Mouse (Mus musculus): ENCODE results near the gene Zfp764.

Zfp764 gene

GRCm38 (mm10) chr7:127391538-127391937, 15.1 kb downstream of the Zfp764 start:
- 96% methylated on average over 16 of the region's 16 CpGs for WGBS

- 76% methylated on average over 7 of the region's 7 CpGs for WGBS
Measured at GRCm38 (mm10) chr7:127390306-127390705, 16.3 kb downstream of the Zfp764 start.

- 7% methylated on average over 38 of the region's 38 CpGs for WGBS
Measured at GRCm38 (mm10) chr7:127386641-127387392, 19.8 kb downstream of the Zfp764 start, which contains the start of gene 9130019O22Rik. Gene 9130019O22Rik, minus strand, starts transcription at chr7:127387166.

GRCm38 (mm10) chr7:127385560-127385959, 21.1 kb downstream of the Zfp764 start:
- 93% methylated on average over 4 of the region's 4 CpGs for WGBS

- 79% methylated on average over 6 of the region's 6 CpGs for WGBS
Measured at GRCm38 (mm10) chr7:127378310-127378921, 28.2 kb downstream of the Zfp764 start.

- WGBS = 1% methylated on average over 49 of the region's 49 CpGs
Measured at GRCm38 (mm10) chr7:127375271-127376245, 31.1 kb downstream of the Zfp764 start, which contains the start of gene Zfp747. Gene Zfp747, minus strand, starts transcription at chr7:127376050.

- 83% methylated on average over 3 of the region's 3 CpGs for WGBS
Measured at GRCm38 (mm10) chr7:127371870-127372269, 34.8 kb downstream of the Zfp764 start.

GRCm38 (mm10) chr7:127371213-127371612, 35.4 kb downstream of the Zfp764 start:
- WGBS = 87% methylated on average over 2 of the region's 2 CpGs

GRCm38 (mm10) chr7:127366249-127366648, 40.4 kb downstream of the Zfp764 start:
- WGBS = 88% methylated on average over 3 of the region's 3 CpGs

- 73% methylated on average over 4 of the region's 4 CpGs for WGBS
Measured at GRCm38 (mm10) chr7:127364166-127364565, 42.5 kb downstream of the Zfp764 start.

GRCm38 (mm10) chr7:127363475-127363921, 43.1 kb downstream of the Zfp764 start:
- 11% methylated on average over 24 of the region's 24 CpGs for WGBS

GRCm38 (mm10) chr7:127362418-127362817, 44.2 kb downstream of the Zfp764 start:
- WGBS = 13% methylated on average over 13 of the region's 13 CpGs

GRCm38 (mm10) chr7:127361449-127361848, 45.2 kb downstream of the Zfp764 start:
- WGBS = 65% methylated on average over 13 of the region's 13 CpGs

- 83% methylated on average over 4 of the region's 4 CpGs for WGBS
Measured at GRCm38 (mm10) chr7:127360265-127360664, 46.4 kb downstream of the Zfp764 start.

- WGBS = 75% methylated on average over 4 of the region's 4 CpGs
Measured at GRCm38 (mm10) chr7:127358472-127358871, 48.1 kb downstream of the Zfp764 start.

- 30% methylated on average over 2 of the region's 2 CpGs for WGBS
Measured at GRCm38 (mm10) chr7:127357871-127358270, 48.8 kb downstream of the Zfp764 start.

- 82% methylated on average over 3 of the region's 3 CpGs for WGBS
Measured at GRCm38 (mm10) chr7:127355796-127356195, 50.8 kb downstream of the Zfp764 start.
